Mouse (Mus musculus): ENCODE data around the gene Nt5m.
"Not testable (repeated sequence)": the region's sequence is repeated elsewhere in the genome, so short reads cannot be mapped to it uniquely, and the experiment has no call there.

Nt5m gene

DNA sequence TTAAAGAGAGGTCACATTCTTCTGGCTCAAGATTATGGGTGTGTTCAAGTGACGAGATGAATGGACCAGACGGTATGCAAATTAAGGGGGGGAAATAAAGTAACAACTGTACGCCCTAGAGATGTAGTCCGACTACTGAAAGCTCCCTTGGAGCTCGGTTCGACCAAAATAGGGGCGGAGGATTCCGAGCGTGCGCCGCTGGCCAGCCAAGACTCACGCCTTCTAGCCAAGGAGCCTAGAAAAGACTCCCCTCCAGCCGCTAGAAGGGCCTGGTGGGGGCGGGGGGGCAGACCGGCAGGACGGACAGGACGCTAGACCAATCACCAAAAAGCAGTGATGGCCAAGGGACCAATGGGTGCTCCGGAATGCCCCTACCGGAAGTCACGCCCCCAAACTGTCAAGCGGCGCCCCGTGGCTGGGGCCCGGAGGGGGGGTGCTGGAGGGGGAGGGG lies at the start of gene Nt5m:
TSS of gene Nt5m (plus strand) at position 440 of the 451 bp plus-strand sequence.
- peak; percentile 79 to 93 for DNase-seq (ENCODE audit: low spot score in 2 of 2)

DNA sequence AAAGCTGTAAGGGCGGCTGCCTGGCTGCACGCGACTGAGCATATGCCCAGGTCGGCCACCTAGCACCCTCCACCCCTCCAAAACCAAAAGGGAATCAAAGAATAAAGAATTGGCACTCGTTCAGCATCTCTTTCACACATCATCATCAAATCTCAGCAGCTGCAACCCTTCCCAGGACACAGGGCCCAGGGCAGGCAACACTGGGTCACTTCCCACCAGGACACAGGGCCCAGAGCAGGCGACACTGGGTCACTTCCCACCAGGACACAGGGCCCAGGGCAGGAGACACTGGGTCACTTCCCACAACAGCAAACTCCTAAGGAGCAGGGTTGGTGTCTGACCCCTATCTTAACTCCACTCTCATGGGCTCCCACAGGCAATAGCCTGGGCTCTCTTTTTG lies 45.9 kb upstream of the Nt5m start:
- DNase-seq (ENCODE audit: low spot score in 2 of 2) = no peak

DNA sequence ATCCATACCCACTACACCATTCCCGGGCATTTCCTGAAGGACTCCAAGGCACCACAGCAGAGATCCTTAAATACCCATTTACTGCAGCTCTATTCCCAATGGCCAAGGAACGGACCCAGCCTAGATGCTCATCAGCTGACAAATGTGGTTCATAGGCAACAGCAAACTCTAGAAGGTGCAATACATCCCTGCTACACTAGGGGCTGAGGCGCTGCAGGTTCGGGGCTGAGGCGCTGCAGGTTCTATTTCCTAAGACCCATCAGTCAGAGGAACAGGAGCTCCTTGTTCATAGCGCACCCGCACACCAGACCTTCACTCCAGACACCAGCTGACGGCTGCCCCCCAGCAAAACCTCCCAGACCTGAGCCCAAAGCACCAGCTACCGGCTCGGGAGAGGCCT lies 38.8 kb upstream of the Nt5m start:
- DNase-seq (ENCODE audit: low spot score in 2 of 2) = no peak

DNA sequence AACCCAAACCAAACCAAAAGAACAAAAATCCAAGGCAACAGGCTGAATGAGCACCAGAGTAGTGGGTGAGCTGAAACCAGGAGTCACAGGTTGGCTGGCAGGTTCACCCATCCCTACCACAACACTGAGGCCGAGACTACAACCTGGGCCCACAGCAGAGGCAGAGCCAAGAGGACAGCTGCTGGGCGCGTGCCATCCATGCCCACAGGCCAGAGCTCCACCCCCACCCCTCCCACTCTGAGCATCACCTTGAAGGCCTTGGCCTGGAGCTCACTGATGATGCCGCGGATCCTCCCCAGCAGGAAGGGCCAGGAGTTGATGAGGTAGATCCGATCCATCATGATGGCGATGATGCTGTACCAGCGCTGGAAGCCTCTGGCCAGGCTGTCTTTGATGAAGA lies 37.4 kb upstream of the Nt5m start:
- no peak for DNase-seq (ENCODE audit: low spot score in 2 of 2)

DNA sequence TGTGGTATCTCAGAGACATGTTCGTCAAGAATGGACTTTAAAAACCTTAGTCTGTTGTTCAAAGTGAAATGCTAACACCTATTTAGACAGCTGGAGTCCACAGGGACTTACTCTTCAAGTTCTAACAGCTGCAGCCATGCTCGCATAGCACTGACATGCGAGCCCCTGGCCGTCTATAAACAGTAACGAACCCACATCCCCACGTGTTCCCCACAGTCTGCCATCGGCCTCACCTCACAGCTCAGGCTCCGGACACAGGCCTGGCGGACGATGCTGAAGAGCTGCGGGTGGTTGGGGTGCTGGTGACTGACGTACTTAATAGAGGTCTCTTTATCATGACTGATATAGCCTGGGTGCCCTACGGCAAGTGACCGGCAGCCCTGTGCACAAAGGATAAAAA lies 35.7 kb upstream of the Nt5m start:
- no peak for DNase-seq (ENCODE audit: low spot score in 2 of 2)

DNA sequence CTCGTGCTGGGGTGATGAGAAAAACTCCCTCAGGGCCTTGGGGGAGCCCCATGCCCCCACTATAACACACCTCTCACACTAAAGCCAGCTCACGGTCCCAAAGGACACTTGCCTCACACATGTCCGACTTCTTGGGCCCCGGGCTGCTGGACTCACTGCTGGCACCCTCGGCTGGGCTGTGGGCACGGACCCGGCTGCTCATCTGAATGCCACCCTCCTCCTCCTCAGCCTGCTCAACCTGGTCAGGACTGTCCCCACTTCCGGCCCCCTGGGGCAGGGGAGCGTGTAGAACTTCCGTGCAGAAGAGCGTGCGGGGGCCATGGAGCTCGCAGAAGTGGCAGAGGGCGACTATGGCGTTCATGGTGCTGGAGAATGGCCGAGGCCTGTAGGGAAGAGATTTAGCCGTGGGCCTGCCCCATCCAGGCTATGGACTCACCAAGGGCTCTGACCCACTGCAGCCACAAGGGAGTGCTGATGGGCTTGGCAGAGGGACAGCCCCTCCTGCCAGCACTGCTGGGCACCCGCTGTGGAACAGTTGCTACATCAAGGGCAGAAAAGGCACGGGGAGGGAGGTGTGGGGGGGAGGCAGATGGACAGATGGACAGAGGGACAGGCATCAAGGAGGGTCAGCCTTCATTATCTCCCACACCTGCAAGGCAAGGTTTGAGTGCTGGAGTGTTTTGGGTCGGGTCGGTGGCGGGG lies 34.7 kb upstream of the Nt5m start:
- no peak for DNase-seq (ENCODE audit: low spot score in 2 of 2)

DNA sequence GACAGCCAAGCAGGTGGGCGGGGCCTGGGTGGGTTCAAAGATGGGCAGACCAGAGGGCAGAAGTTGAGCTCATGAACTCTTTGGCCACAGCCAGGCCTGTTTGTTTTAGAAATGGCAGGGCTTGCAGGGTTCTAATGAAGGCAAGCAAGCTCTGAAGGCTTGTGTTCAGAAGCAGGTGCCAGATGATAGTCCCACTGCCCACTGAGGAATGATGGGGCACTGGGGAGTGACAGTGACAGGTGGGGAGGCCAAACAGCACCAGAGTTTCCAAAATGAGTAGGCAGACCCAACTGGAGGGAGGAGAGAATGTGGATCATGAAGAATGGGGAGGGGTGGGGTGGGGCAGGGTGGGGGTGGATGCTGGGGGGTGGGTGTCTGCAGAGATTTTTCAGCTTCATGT lies 34.0 kb upstream of the Nt5m start:
- DNase-seq (ENCODE audit: low spot score in 2 of 2) = no peak

DNA sequence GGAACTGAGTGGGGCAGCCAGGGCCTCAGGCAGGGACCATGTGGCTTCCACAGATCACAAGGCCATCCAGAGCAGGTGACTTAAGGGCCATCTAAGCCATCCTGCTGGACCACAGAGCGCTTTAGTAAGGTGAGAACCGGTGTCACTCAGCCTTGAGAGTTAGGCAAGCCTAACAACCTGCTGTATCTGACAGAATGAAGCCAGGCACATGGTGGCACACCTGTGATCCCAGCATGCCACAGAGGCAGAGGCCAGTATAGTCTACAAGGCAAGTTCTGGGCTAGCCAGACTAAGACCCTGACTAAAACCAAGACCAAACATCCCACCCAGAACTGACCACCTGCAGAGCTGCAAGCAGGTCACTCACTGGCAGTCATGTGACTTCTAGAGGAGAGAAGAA lies 33.6 kb upstream of the Nt5m start:
- DNase-seq (ENCODE audit: low spot score in 2 of 2) = no peak

DNA sequence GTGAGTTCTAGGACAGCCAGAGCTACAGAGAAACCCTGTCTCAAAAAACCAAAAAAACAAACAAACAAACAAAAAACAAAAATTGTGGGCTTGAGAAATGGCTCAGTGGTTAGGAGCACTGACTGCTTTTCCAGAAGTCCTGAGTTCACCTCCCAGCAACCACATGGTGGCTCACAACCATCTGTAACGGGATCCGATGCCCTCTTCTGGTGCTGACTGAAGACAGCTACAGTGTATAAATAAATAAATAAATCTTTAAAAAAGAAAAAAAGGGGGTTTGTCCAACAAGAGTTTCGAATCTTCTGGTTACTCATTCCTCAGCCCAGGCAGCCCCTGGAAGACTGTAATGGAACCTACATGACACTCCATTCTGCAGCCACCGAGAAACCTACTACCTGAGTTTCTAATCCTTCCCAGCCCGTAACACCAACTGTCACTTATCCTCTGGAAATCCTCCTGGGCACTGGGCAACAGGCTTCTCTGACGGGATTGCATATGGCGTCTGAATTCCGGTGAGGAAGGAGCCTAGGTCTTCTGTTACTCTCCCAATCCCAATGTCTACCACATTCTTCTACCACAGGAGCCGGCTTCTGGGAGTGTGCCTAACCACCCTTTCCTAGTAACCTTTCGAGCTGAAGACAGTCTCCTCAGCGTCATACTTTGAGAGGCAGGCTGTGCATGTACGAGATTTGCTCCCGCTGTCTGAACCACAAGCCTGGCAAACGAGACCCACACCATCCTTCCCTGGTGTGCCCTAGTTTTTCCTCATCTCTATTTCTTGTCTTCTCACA lies 30.9 kb upstream of the Nt5m start:
- DNase-seq (ENCODE audit: low spot score in 2 of 2) = no peak

DNA sequence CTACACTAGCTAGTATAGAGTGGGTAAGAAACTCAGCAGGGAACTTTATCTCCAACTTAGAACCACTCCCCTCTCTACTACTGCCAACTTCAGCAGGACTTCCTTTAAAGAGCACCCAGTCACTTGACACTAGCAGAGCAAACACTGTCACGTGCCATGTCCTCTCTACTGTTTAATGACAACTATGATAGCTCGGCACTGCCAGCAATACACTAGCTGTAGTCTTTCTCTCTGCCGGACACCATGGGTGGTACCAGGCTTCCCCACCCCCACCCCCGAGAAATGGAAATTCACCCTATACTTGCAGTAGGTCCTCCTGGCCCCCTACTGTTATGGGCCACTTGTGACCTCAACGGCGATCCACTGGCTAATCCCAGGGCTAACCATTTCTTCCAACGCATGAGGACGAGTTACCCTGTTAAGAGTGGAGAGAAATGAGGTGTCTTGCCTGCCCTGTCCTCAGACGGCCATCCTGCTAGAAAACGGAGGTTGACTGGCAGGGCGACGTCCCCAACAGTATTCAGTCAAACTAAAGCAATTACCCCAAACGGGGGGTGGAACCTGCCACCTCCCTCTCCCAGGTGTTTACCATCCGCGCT lies 30.1 kb upstream of the Nt5m start:
- DNase-seq (ENCODE audit: low spot score in 2 of 2) = no peak

DNA sequence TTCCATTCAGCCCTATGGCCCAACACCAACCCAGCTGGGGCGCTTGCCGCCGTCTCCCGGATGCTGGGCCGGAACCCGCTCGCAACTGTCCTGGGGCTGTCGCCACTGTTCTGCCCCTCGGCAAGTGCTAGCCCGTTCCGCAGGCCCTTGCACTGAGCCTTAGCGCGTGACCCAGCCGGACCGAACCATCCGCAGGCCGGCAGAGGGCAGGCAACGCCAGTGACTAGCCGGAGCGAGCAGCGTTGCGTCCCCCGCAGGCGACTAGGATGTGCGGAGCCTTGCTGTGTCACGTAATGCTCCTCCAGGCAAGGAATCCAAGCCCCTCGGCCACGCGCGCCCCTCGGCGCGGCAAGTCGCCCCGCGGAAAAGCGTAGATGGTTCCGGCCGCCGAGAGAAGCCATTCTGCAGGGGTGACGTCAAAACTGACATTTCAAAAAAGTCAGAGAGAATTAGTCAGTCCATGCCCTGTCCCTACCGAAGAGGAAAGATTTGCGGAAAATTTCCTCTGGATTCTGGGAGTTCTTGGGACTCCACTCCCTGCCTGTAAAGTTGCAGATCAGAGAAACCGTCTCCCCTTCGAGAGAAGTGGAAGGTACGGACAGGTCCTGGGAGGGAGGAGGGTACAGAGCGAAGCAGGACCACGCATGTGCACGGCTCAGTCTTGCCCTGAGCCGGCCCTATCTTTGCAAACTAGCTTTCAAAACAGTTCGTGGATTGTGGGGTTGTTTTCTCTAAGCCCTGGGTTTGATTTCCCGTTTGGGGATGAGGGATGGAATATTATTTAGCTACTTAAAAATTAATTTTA lies 29.4 kb upstream of the Nt5m start, which contains the start of gene Flcn:
TSS of gene Flcn (minus strand) at position 347 of the 805 bp plus-strand sequence.
- DNase-seq (ENCODE audit: low spot score in 2 of 2) = peak; percentile 61 to 86

DNA sequence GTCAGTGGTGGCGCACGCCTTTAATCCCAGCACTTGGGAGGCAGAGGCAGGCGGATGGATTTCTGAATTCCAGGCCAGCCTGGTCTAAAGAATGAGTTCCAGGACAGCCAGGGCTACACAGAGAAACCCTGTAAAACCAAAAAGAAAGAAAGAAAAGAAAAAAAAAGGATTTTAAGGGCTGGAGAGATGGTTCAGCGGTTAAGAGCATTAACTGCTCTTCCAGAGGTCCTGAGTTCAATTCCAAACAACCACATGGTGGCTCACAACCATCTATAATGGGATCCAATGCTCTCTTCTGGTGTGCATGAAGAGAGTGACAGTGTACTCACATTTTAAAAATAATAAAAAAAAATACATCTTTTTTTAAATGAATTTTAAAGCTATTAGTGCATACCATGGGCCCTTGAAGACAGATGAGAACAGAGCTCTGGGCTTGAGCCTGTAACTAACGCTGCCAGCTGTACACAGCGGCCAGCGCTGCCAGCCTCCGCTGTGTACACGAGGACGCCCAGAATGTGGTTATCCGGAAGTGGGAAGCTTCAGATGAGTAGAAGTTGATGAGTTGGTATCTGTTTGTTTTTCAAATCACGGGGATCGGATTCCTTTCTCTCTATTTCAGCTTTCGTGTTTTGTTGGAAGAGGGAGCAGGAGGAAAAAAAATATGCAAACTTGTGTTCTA lies 28.6 kb upstream of the Nt5m start:
- DNase-seq (ENCODE audit: low spot score in 2 of 2) = no peak

DNA sequence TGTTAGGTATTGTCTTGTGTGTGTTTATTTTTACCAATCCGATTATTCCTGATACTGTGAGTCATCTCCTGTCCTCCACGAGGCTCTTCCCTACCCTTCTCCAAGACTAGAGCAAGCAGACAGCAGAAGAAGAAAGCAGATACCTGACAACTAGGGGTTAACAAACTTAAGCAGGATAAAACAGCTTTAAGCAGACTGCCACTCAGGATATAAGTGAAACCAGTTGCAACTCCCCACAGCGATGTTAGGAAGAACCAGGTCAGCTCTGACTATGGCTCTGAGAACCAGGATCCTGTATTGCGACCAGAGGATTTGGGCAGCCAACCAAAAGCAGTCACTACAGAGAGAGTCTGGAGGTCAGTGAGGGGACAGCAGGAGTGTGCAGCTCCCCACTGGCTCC lies 28.0 kb upstream of the Nt5m start:
- DNase-seq (ENCODE audit: low spot score in 2 of 2) = no peak

DNA sequence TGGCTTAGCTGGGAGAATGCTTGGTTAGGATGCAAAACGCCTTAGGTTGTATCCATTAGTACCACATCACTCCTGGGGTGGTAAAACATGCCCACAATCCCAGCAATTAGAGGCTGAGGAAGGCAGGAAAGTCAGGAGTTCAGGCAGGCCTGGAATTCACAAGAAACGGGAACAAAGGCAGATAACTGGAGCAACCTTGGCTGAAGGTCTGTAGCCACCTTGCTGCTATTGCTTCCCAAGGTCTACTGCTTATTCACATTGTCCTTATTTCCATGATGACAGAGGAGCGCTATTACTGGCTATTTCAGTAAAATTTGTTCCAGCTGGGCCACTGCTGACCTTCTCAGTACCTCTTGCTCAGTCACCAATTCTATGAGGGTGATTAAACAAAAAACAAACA lies 26.0 kb upstream of the Nt5m start:
- no peak for DNase-seq (ENCODE audit: low spot score in 2 of 2)

DNA sequence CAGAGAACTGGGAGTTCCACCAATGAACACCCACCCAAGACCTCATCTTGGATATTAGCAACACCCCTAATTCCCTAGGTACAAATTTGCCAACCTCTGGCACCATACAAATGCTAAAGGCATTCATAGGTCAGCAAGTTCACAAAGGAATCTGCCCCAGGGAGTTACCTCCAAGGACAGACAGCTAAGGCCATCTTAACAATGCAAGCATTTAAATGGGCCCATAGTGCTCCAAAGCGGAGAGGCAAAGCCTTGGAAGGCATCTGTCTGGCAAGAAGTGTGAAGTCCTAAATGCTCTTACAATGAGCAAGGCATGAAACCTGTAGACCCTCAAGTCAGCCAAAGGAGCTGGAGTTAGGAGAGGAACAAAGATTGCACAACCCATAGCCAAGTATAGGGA lies 24.9 kb upstream of the Nt5m start:
- no peak for DNase-seq (ENCODE audit: low spot score in 2 of 2)

DNA sequence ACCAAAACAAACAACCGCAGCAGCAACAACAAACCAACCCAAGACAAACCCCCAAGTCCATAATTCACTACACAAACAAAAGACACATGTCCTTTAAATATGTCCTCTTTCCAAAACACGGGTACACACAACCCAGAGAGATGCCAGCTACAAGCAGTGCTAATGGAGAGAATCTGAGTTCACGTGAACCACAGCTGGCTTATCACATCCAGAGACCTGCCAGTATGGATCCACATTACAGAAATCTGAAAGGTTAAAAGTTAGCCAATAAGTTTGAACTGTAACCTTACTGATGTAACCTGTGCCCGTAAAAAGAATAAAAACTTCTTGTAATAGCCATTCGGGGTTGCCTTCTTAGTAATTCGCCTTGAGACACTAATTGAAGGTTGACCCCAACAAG lies 24.3 kb upstream of the Nt5m start:
- no peak for DNase-seq (ENCODE audit: low spot score in 2 of 2)

DNA sequence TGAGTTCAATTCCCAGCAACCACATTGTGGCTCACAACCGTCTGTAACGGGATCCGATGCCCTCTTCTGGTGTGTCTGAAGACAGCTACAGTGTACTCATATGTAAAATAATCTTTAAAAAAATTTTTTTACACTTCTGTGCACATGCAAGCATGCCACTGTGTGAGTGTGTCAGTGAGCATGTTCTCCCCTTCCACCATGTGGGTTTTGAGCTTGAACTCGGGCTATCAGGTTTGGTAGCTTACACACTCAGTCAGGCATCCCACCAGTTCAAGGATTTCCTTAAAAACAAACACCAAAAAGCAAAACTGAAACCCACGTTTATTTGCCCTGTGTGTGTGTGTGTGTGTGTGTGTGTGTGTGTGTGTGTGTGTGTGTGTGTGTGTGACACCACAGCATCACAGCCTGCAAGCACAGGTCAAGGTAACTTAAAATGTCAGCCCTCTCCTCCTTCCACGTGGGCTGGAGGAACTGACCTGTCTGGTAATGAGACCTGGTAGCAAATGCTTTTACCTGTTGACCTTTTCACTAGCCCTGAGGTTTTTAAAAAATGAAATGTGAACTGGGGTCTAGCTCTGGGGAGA lies 23.7 kb upstream of the Nt5m start:
- DNase-seq (ENCODE audit: low spot score in 2 of 2) = no peak

DNA sequence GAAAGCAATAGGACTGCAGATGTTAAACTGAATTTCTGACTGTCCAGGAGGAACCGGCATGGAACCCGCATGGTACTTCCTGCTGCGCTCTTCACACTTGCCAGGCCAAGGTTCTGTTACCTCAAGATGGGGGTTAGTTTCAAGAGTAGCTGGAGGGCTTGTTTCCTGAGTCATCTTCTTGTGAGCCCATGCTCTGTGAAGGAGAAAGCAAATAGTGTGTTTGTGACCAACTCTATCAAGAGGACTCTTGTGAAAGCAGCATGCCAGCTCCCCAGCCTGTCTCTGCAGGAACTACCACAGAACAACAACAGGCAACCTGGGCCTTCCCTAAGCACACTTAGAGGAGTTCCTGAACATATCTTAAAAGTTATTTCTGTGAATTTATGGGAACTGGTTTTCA lies 21.3 kb upstream of the Nt5m start:
- DNase-seq (ENCODE audit: low spot score in 2 of 2) = no peak

DNA sequence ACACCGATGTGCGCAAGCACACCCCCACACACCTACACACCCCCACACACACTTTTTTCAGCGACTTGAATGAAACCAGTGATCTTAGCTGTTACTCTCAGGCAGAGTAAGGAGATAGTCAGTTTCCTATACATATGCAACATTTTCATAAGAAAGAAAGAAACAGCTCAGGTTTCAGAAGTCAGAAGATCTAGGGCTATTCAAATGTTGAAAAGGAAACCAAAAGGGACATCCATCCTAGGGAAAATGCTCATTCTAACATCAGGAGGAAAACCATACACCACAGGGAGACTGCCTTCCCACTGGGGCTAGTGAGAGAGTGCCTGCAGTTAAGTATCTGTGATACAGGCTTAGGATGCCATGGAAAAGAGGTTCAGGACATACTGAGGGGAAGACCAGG lies 17.6 kb upstream of the Nt5m start:
- DNase-seq (ENCODE audit: low spot score in 2 of 2) = no peak

DNA sequence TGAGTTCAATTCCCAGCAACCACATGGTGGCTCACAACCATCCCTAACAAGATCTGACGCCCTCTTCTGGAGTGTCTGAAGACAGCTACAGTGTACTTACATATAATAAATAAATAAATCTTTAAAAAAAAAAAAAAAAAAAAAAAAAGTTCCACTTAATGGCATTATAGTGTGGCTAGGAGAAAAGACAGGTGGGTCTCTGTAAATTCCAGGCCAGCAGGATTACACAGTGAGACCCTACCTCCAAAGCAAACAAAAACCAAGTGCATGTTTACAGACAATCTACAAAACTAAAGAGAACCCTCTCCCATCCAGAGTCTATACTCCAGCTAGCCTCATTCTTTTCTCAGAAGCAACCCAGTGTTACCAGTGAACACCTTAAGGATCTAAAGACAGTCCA lies 1.5 kb upstream of the Nt5m start:
- DNase-seq (ENCODE audit: low spot score in 2 of 2) = not testable (repeated sequence)

DNA sequence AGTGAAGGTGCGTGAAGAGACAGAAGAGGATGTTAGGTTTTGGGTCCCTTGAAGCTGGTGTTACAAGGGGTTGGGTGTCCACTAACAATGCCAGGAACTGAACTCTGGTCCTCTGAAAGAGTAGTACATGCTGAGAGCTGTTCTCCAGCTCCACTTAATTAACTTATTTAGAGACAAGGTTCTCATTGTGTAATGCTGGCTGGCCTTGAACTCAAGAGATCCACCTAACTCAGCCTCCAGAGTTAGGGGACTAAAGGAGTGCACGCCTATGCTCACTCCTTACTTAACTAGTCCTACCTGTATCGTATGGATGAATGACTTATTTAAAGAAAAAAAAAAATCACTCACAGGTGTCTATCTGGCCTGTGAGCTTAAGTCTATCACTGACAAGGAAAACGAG lies 821 bp upstream of the Nt5m start:
- no peak for DNase-seq (ENCODE audit: low spot score in 2 of 2)
